Mouse (Mus musculus) G1E-ER4 (cell line): ENCODE measurements around the gene Ech1. TPM values are rescaled to one million over a fixed set of nuclear protein-coding genes. Genes with fewer than 3 reads are reported as not detected.

Experiments used
- GATA1 ChIP-seq: IDR thresholded peaks from one replicate; pipeline ENCODE4 v1.8.0; 2012; ENCODE audit warnings: low read length, inconsistent platforms
- polyA plus RNA-seq: library from polyadenylated mRNA; stranded (reverse); fragments of >175 nt; gene quantifications from 2 replicates; pipeline ENCODE4 v1.2.3, GENCODE M21; 2012

Gene Ech1
- polyA plus RNA-seq, 1 experiment = 13.8 TPM

DNA sequence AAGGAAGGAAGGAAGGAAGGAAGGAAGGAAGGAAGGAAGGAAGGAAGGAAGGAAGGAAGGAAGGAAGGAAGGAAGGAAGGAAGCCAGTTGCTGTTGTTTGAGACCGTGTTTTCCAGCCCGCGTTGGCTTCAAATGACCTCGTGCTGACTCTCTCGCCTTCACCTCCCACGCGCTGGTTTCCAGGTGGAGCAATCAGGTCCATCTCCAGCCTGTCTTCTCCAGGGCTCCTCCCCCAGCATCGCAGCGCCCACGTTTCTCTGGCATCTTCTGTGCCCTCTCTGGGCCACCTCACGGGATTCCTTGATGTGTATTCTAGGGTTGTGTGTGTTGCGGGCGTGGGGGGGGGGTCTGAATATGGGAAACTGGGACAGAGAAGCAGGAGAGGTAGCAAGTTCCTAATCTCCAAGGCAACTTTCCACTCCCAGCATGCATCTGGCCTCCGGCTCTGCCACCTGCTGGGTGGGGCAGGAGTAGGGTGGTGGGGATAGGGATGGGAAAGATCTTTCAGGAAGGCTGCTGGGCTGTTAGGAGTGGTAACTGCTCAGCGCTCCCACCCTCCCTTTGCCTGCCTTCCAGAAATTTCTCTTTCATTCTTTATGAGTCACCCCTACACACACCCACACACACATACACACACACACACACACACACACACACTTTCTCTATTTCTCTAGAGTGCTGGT lies 37.9 kb downstream of the Ech1 start:
- TF ChIP-seq GATA1 = no peak

DNA sequence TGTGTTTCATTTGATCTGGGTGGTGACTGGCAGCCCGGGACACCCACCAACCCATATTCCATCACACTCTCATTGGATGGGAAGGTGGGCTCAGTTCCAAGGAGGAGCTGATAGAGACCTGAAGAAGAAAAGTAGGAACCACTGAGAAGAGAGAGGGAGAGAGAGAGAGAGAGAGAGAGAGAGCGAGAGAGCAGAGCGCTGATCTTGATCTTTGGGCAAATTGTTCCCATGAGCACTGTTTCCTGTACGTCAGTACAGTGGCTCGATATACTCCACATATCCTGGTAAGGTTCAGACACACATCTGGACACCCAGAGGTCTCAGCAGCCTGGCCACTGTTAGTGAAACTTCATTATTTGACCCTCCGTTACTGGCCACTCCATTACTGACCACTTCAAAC lies 38.5 kb downstream of the Ech1 start, which contains the start of gene Lgals7:
TSS of gene Lgals7 (plus strand) at position 314 of the 400 bp plus-strand sequence.
- TF ChIP-seq GATA1 = no peak

DNA sequence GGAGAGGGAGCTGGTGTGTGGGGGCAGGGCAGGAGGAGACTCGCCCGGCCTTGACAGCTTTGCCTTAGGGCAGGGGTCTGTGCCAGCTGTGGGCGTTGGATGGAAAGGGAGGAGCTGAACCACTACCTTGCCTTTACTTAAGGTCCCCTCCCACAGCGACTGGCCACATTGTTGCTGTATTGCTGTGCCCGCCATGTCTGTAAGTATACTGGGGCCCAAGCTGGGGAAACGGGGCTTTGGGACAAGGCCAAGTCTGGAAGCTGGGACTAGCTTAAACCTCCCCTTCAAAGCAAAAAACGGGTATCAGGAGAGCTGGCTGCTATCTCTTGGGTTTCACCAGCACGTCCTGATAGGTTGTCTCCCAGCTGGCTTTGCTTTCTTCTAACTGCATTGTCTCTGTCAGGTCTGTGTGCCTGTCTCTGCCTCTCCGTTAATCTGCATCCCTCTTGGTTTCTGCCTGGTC lies 39.3 kb downstream of the Ech1 start:
- TF ChIP-seq GATA1 = no peak

DNA sequence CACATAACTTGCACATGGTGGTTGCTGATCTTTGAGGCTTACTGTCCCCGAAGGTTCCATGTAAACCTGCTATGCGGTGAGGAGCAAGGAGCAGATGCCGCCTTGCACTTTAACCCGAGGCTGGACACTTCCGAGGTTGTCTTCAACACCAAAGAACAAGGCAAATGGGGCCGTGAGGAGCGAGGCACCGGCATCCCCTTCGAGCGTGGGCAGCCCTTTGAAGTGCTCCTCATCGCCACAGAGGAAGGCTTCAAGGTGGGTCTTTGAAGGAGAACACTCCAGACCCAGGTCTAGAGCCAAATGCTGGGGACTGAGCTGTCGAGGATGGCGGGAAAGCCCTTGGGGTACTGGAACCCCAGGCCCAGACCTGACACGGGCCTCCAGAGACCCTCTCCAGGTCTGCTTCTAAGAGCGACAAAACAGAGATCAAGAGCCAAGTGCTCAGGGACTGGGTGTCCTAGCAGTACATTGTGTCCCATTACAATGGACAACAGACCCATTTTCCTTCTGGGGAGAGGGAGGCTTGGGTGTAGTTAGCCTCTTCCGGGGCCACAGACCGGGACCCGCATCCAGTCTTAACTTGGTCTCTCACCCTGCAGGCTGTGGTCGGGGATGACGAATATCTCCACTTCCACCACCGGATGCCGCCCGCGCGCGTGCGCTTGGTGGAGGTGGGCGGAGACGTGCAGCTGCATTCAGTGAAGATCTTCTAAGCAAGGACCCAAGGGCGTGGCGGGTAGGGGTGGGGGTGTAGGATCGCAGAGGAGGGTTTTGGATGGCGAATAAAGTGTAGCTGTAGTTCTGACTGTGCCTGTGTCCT lies 40.7 kb downstream of the Ech1 start:
- TF ChIP-seq GATA1 = no peak

DNA sequence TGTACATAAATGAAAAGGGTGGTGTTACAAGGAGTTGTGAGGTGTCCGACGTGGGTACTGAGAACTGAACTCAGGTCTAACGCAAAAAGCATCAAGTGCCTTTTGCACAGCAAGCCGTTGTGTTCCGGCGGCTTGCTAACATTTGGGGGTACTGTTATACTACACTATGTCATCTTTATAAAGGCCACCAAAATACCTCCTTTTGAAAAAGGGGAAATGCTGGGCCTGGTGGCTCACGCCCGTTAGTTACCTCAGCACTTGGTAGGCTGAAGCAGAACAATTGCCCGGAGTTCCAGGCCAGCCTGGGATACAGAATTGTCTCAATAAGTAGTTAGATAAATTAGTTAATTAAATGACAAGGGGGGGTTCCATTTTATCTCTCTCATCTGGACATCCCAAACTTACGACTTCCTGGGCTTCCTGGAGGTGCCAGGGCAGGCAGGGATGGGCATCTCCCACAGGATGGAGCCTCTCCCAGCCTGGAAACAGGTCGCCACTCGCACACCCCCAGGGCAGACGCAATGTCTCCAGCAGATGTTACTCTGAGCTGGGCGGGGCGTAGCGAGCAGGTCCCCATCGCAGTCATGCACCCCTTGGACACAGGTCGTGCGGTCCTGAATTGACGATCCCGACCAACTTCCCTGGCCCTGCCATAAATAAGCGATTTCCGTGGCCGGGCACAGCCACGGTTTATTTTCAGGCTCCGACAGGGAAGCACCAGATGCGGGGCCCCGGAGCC lies 41.9 kb downstream of the Ech1 start:
- no peak for TF ChIP-seq GATA1

DNA sequence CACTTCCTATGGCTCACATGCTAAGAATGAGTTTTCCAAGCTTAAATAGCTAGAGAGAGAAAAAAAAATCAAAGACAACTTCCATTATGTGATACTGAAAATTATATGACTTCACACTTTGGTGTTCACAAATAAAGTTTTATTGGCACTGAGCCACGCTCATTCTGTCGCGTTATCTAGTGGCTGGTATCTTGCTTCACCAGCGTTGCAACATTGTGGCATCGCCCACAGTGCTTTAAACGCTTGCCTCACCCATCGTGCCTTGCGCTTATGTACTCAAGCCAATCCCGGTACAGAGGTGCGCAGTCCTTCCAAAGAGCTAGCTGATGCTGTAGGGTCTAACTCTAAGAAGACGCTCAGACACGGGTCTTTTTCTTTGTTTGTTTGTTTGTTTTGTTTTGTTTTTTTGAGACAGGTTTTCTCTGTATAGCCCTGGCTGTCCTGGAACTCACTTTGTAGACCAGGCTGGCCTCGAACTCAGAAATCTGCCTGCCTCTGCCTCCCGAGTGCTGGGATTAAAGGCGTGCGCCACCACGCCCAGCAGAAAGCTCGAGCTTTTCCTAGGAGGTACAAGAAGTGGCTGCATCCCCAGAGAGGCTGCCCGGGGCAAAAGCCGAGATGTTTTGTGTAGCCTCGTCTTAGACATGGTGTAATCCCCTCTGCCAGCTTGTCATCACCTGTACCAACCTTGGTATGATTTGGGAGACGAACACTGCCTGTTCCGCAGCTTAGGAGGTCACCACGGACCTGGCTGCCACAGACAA lies 46.1 kb downstream of the Ech1 start:
- no peak for TF ChIP-seq GATA1

DNA sequence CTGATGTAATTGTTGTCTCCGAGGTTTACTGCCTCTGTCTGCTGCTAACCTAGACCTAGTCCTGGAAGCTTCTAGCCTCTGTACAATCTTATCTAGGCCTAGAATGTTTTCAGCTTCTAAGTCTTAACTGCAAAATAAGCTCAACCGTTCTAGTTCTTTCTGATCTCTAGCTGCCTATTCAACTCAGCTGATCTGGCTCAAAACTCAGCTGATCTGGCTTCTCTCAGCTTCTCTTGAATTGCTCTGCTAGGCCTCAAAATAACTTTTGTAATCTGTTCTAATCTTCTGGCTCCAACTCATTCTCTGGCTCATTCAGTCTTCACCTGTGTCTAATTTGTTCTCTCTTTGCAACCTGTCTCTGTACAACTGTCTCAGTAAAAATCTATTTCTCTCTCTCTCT lies 49.5 kb downstream of the Ech1 start:
- no peak for TF ChIP-seq GATA1

DNA sequence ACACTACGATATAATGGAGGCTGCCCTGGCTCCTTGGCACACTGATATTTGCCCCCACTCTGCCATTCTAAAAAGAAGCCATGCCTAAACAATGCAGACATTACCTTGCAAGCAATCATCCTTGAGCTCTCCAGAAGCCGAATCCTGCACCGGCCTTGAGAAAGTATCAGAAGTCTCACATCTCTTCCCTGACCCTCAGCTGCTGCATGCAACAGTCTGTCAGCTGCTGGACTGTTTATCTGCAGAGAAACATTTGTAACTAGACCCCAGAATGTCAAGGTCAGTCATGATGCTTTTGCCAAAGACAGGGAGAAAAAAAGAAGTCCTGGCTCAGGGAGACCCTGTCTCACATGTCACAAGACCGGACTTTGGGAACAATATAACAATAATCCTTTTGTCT lies 51.1 kb downstream of the Ech1 start:
- TF ChIP-seq GATA1 = no peak

DNA sequence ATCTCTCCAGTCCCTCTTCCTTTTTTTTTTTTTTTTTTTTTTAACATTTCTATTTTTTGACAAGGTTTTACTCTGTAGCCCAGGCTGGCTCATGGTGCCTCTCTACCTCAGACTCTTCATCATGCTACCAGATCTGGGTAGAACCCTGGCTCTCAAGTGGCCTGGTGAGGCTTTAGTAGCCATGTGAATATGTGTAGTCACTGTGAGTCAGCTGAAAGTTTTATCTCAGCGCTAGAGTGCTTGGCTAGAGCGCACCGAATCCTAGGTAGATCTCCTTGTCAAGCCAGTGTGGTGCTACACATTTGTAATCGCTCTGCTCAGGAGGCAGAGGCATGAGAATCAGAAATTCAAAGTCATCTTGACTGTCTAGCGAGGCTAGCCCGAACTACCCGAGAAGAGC lies 52.1 kb downstream of the Ech1 start:
- TF ChIP-seq GATA1 = peak; percentile 65

DNA sequence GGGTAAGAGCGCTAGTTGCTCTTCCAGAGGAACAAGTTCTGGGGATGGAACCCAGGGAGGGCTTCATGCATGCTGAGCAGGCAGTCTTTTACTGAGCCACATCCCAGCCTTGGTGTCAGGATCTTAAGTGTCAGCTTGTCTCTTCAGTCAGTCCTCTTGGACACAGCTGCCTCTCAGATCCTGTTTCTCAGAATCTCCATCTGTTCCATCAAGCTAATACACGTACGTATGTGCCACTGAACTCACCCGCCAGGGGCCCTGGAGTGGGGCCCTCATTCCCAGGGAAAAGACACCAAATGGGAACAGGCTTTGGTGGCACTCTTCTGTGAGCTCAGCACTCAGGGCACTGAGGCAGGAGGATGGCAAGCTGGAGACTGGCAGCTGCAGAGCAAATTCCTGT lies 52.8 kb downstream of the Ech1 start:
- TF ChIP-seq GATA1 = no peak

DNA sequence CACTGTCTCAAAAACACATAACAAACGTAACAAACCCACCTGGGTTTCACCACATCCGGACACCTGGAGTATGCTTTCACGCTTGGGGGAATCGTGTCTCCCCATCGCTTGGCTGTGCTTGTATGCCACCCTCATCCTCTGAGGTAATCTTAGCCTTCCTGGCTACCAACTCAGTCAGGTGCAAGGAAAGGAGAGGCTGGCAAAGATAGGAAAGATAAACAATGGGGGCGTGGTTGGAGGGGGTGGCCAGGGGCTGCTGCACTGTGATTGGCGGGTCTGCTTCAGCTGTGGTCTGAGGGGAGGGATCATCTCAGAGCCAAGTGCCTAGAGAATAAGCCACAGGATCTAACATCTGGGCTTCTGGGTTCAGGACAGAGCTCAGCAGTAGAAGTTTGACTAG lies 54.6 kb downstream of the Ech1 start:
- TF ChIP-seq GATA1 = no peak

DNA sequence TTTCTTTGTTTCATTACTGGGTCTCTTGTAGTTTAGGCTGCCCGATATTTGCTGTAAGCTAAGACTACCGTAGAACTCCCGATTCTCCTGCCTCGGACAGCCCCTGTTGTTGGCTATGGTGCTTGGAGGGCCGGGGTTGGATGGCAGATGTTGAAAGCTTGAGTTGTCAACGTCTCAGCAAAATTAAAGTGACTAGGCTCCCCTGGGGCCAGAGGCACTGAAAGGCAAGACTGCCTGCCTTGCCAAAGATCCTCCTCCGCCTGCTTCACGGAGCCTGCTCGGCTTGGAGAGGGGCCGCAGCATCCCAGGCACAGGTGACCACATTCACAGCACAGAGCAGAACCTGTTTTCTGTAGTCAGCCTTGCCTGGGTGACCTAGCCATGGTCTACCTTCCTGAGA lies 55.5 kb downstream of the Ech1 start:
- no peak for TF ChIP-seq GATA1

DNA sequence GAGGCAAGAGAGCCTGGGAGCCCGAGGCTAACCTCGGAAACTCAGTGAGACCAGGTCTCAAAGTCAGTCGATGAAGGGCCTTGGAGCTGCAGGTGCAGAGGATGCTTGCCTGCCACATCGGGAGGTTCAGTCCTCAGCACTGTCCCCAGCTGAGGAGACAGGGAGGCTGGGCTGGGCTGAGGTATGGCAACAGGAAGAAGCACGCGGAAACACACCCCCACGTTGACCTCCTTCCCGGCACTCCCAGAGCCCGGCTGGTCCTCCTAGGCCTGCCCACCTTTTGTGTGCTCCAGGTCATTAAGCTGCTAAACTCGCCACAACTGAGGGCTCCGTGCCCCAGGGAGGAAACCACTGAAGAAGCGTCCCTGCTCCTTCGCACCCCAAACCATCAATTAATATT lies 56.2 kb downstream of the Ech1 start, which contains the start of gene Capn12:
TSS of gene Capn12 (plus strand) at position 224 of the 400 bp plus-strand sequence.
- TF ChIP-seq GATA1 = no peak

Other genes with a start within 250 kb of the Ech1 start
- gene Samd4b, start 227.1 kb upstream of the Ech1 start, polyA plus RNA-seq = 95.5 and 118 TPM in 2 replicates
- 108 and 142 TPM in 2 replicates for gene Pak4, start 227.0 kb upstream of the Ech1 start, polyA plus RNA-seq
- gene Acp7, start 193.9 kb upstream of the Ech1 start, polyA plus RNA-seq = not detected in 2 replicates
- gene Fbxo27, start 132.4 kb upstream of the Ech1 start, polyA plus RNA-seq = not detected in 2 replicates
- not detected in 2 replicates for gene Fbxo17, start 108.4 kb upstream of the Ech1 start, polyA plus RNA-seq
- 367 and 514 TPM in 2 replicates for gene Mrps12, start 83.4 kb upstream of the Ech1 start, polyA plus RNA-seq
- gene Sars2, start 83.2 kb upstream of the Ech1 start, polyA plus RNA-seq = 72.4 and 89.6 TPM in 2 replicates
- gene Ccer2, start 69.0 kb upstream of the Ech1 start, polyA plus RNA-seq = 0.10 TPM in 1 of 2 replicates, not detected in the other
- 154 and 161 TPM in 2 replicates for gene Sirt2, start 58.5 kb upstream of the Ech1 start, polyA plus RNA-seq
- gene Nfkbib, start 57.7 kb upstream of the Ech1 start, polyA plus RNA-seq = 200 and 233 TPM in 2 replicates
- gene Rinl, start 36.2 kb upstream of the Ech1 start, polyA plus RNA-seq = 0.52 and 0.89 TPM in 2 replicates
- 691 and 837 TPM in 2 replicates for gene Hnrnpl, start 16.7 kb upstream of the Ech1 start, polyA plus RNA-seq
- gene Lgals4, start 8.6 kb downstream of the Ech1 start, polyA plus RNA-seq = 0.26 and 0.70 TPM in 2 replicates
- gene Lgals7, start 38.6 kb downstream of the Ech1 start, polyA plus RNA-seq = 2.2 and 2.5 TPM in 2 replicates
- gene Capn12, start 56.2 kb downstream of the Ech1 start, polyA plus RNA-seq = 0.03 and 0.04 TPM in 2 replicates
- gene Actn4, start 137.1 kb downstream of the Ech1 start, polyA plus RNA-seq = 421 and 451 TPM in 2 replicates
- 100 and 388 TPM in 2 replicates for gene Eif3k, start 156.6 kb downstream of the Ech1 start, polyA plus RNA-seq
- 90.7 and 110 TPM in 2 replicates for gene Map4k1, start 156.8 kb downstream of the Ech1 start, polyA plus RNA-seq